Mouse (Mus musculus) spleen, adult 2 months (tissue): ENCODE data around the gene Gins2. TPM values are rescaled to one million over a fixed set of nuclear protein-coding genes. Genes with fewer than 3 reads are reported as not detected.

Experiments used
- DNase-seq, 2 experiments: peaks; one replicate each; pipeline versions ENCODE4 v3.0.0 to v3.0.0-alpha.2; 2012 to 2021; ENCODE audit warnings: low spot score in 2 of 2, low read depth in 1 of 2
- H3K27ac ChIP-seq: fragments of 200-500 bp; 2 replicates; pipeline ENCODE4 v1.5.1; 2012; ENCODE audit warnings: low read length, inconsistent platforms; ENCODE audit not compliant: insufficient read depth
- H3K27me3 ChIP-seq: fragments of 200-500 bp; 2 replicates; pipeline ENCODE4 v1.6.1; 2012; ENCODE audit warnings: mild to moderate bottlenecking, moderate library complexity, low read length, inconsistent platforms; ENCODE audit not compliant: control insufficient read depth, insufficient read depth
- H3K36me3 ChIP-seq: fragments of 200-500 bp; 2 replicates; pipeline ENCODE4 v1.6.1; 2012; ENCODE audit warnings: mild to moderate bottlenecking, low read length, inconsistent platforms; ENCODE audit not compliant: control insufficient read depth, insufficient read depth
- H3K4me1 ChIP-seq: fragments of 200-500 bp; 2 replicates; pipeline ENCODE4 v1.6.1; 2011; ENCODE audit warnings: inconsistent platforms; ENCODE audit not compliant: control insufficient read depth, insufficient read depth, insufficient read length
- H3K4me3 ChIP-seq: fragments of 200-500 bp; 2 replicates; pipeline ENCODE4 v1.5.1; 2011; ENCODE audit warnings: mild to moderate bottlenecking, inconsistent platforms; ENCODE audit not compliant: insufficient read depth, insufficient read length; ENCODE audit errors: extremely low read depth
- CTCF ChIP-seq: fragments of 200-500 bp; IDR thresholded peaks from 2 replicates; pipeline ENCODE4 v1.5.1; 2011; ENCODE audit warnings: mild to moderate bottlenecking, inconsistent platforms; ENCODE audit not compliant: insufficient read depth, insufficient read length, insufficient replicate concordance; ENCODE audit errors: extremely low read depth
- POLR2A ChIP-seq: fragments of 200-500 bp; IDR thresholded peaks from 2 replicates; pipeline ENCODE4 v1.6.1; 2011; ENCODE audit warnings: low read depth, low read length, inconsistent platforms
- WGBS: fragments of 180-500 bp; shearing (Covaris S2); methylation state at CpG from one replicate; pipeline ENCODE4 v1.1.7; 2018; 5-methylcytosine and 5-hydroxymethylcytosine counted together
- polyA plus RNA-seq: library from polyadenylated mRNA; depleted of rRNA; stranded (reverse); fragments of >200 nt; gene quantifications from 2 replicates; pipeline ENCODE4 v1.2.3, GENCODE M21; 2012

The Gins2 gene
- polyA plus RNA-seq, 1 experiment: 8.1 TPM

DNA sequence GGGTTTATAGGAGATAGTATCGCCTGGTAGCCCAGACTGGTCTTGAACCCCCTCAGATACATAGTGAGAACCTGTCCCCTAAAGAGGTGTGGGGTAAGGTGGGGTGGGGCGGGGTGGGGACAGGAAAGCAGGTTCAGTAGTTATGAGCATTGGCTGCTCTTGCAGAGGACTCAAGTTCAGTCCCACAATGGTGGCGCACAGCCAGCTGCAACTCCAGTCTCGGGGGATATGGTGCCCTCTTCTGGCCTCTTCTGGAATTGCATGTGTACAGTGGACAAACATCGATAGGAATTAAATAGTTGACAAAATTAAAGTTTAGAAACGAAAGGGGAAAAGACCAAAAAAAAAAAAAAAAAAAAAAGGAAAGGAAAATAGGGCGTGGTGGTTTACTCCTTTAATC lies 10.4 kb upstream of the Gins2 start:
- WGBS: 29% methylated on average over 7 of the region's 7 CpGs
- no peak for TF ChIP-seq POLR2A
- peak; percentile 68; the same call in 1 of the 2 replicates for TF ChIP-seq CTCF
- DNase-seq: peak; percentile 40 to 71
- no peak overlapping the region for H3K4me3 ChIP-seq
- H3K4me1 ChIP-seq: no peaks in the 10 kb centered on the region; the same call in 1 of the 2 replicates
- no peaks in the 10 kb centered on the region for H3K27me3 ChIP-seq
- no peak overlapping the region for H3K27ac ChIP-seq
- H3K36me3 ChIP-seq: no peaks in the 10 kb centered on the region

GRCm38 (mm10) chr8:120598579-120598978 lies 9.5 kb upstream of the Gins2 start:
- H3K27ac ChIP-seq: no peak overlapping the region
- H3K27me3 ChIP-seq: no peaks in the 10 kb centered on the region
- TF ChIP-seq POLR2A (no peak), CTCF (no peak)
- WGBS: 85% methylated on average over 24 of the region's 24 CpGs
- H3K36me3 ChIP-seq: no peaks in the 10 kb centered on the region
- no peak overlapping the region for H3K4me3 ChIP-seq
- no peak for DNase-seq
- no peaks in the 10 kb centered on the region; the same call in 1 of the 2 replicates for H3K4me1 ChIP-seq

- 10% methylated on average over 5 of the region's 5 CpGs for WGBS
- TF ChIP-seq POLR2A (no peak), CTCF (peak; percentile 70; the same call in 1 of the 2 replicates)
- Histone ChIP-seq H3K4me1 (no peaks in the 10 kb centered on the region; the same call in 1 of the 2 replicates), H3K27ac (no peak overlapping the region), H3K27me3 (no peaks in the 10 kb centered on the region), H3K4me3 (no peak overlapping the region), H3K36me3 (no peaks in the 10 kb centered on the region)
- DNase-seq: peak; percentile 42 to 45
Measured at GRCm38 (mm10) chr8:120595963-120596362, 6.9 kb upstream of the Gins2 start.

- Histone ChIP-seq H3K4me1 (no peaks in the 10 kb centered on the region; the same call in 1 of the 2 replicates), H3K4me3 (no peak overlapping the region), H3K36me3 (no peaks in the 10 kb centered on the region), H3K27me3 (no peaks in the 10 kb centered on the region), H3K27ac (no peak overlapping the region)
- DNase-seq: no peak
- TF ChIP-seq POLR2A (no peak), CTCF (no peak)
- 86% methylated on average over 5 of the region's 5 CpGs for WGBS
Measured at GRCm38 (mm10) chr8:120594571-120594970, 5.5 kb upstream of the Gins2 start.

- DNase-seq: no peak
- Histone ChIP-seq H3K27me3 (no peaks in the 10 kb centered on the region), H3K4me1 (no peaks in the 10 kb centered on the region), H3K36me3 (no peaks in the 10 kb centered on the region), H3K4me3 (no peak overlapping the region), H3K27ac (no peak overlapping the region)
- 81% methylated on average over 10 of the region's 10 CpGs for WGBS
- no peak for TF ChIP-seq POLR2A
- no peak for TF ChIP-seq CTCF
Measured at GRCm38 (mm10) chr8:120591587-120592292, 2.6 kb upstream of the Gins2 start.

GRCm38 (mm10) chr8:120589921-120590320 lies 817 bp upstream of the Gins2 start:
- no peaks in the 10 kb centered on the region for H3K4me1 ChIP-seq

GRCm38 (mm10) chr8:120585521-120585920 lies 3.6 kb downstream of the Gins2 start:
- TF ChIP-seq POLR2A (no peak), CTCF (no peak)
- no peaks in the 10 kb centered on the region for H3K27me3 ChIP-seq
- H3K4me3 ChIP-seq: no peak overlapping the region
- DNase-seq: no peak
- no peak overlapping the region for H3K27ac ChIP-seq
- peaks cover 8% of the 10 kb centered on the region for H3K36me3 ChIP-seq
- H3K4me1 ChIP-seq: no peaks in the 10 kb centered on the region
- WGBS: 91% methylated on average over 10 of the region's 10 CpGs

More at GRCm38 (mm10) chr8:120589921-120590320, 817 bp upstream of the Gins2 start:
- DNase-seq: no peak
- Histone ChIP-seq H3K27me3 (no peaks in the 10 kb centered on the region), H3K4me3 (no peak overlapping the region), H3K27ac (no peak overlapping the region), H3K36me3 (no peaks in the 10 kb centered on the region; the same call in 1 of the 2 replicates)
- TF ChIP-seq CTCF: no peak
- TF ChIP-seq POLR2A: no peak
- 50% methylated on average over 2 of the region's 2 CpGs for WGBS
